Mouse (Mus musculus): Measurements from ENCODE around the gene Slc12a3. TPM values are rescaled to one million over a fixed set of nuclear protein-coding genes. Genes with fewer than 3 reads are reported as not detected.

Gene Slc12a3
- polyA plus RNA-seq, 1 experiment, result 0.22 TPM

- H3K4me1 ChIP-seq (ENCODE audit: control insufficient read depth, insufficient read depth, insufficient read length, low read length), result no peaks in the 10 kb centered on the region
- TF ChIP-seq POLR2A (IDR thresholded peaks at IDR 0.05; ENCODE audit: low read depth, low read length), result no peak
- TF ChIP-seq CTCF (IDR thresholded peaks at IDR 0.05; ENCODE audit: extremely low read depth, insufficient read length, insufficient replicate concordance, low read depth, low read length), result no peak
- H3K36me3 ChIP-seq (ENCODE audit: control insufficient read depth, insufficient read depth, low read length), result peaks cover 11% of the 10 kb centered on the region
- no peak overlapping the region for H3K4me3 ChIP-seq (ENCODE audit: low read depth, low read length)
- no peaks in the 10 kb centered on the region for H3K27me3 ChIP-seq (ENCODE audit: control insufficient read depth, insufficient read depth, low read length)
- no peak overlapping the region for H3K27ac ChIP-seq (ENCODE audit: insufficient read depth, low read depth, low read length)
- 68% methylated on average over 2 of the region's 2 CpGs for WGBS
Measured at GRCm38 (mm10) chr8:94314069-94314468, 14.9 kb upstream of the Slc12a3 start.

- no peaks in the 10 kb centered on the region for H3K4me1 ChIP-seq (ENCODE audit: control insufficient read depth, insufficient read depth, insufficient read length, low read length)
- no peak overlapping the region for H3K27ac ChIP-seq (ENCODE audit: insufficient read depth, low read depth, low read length)
- TF ChIP-seq CTCF (IDR thresholded peaks at IDR 0.05; ENCODE audit: extremely low read depth, insufficient read length, insufficient replicate concordance, low read depth, low read length) (no peak), POLR2A (IDR thresholded peaks at IDR 0.05; ENCODE audit: low read depth, low read length) (no peak)
- peaks cover 4% of the 10 kb centered on the region; the same call in 1 of the 2 replicates for H3K36me3 ChIP-seq (ENCODE audit: control insufficient read depth, insufficient read depth, low read length)
- WGBS, result 90% methylated on average over 2 of the region's 2 CpGs
- H3K27me3 ChIP-seq (ENCODE audit: control insufficient read depth, insufficient read depth, low read length), result no peaks in the 10 kb centered on the region
- H3K4me3 ChIP-seq (ENCODE audit: low read depth, low read length), result no peak overlapping the region
Measured at GRCm38 (mm10) chr8:94317249-94317648, 11.8 kb upstream of the Slc12a3 start.

GRCm38 (mm10) chr8:94317691-94318090, 11.3 kb upstream of the Slc12a3 start:
- Histone ChIP-seq H3K36me3 (ENCODE audit: control insufficient read depth, insufficient read depth, low read length) (peaks cover 3% of the 10 kb centered on the region; the same call in 1 of the 2 replicates), H3K27ac (ENCODE audit: insufficient read depth, low read depth, low read length) (no peak overlapping the region), H3K27me3 (ENCODE audit: control insufficient read depth, insufficient read depth, low read length) (no peaks in the 10 kb centered on the region), H3K4me1 (ENCODE audit: control insufficient read depth, insufficient read depth, insufficient read length, low read length) (no peaks in the 10 kb centered on the region), H3K4me3 (ENCODE audit: low read depth, low read length) (no peak overlapping the region)
- whole genome bisulfite sequencing, result 94% methylated on average over 2 of the region's 2 CpGs
- no peak for TF ChIP-seq CTCF (IDR thresholded peaks at IDR 0.05; ENCODE audit: extremely low read depth, insufficient read length, insufficient replicate concordance, low read depth, low read length)
- no peak for TF ChIP-seq POLR2A (IDR thresholded peaks at IDR 0.05; ENCODE audit: low read depth, low read length)

GRCm38 (mm10) chr8:94320036-94320435, 9.0 kb upstream of the Slc12a3 start:
- H3K27me3 ChIP-seq (ENCODE audit: control insufficient read depth, insufficient read depth, low read length), result no peaks in the 10 kb centered on the region
- no peak overlapping the region for H3K4me3 ChIP-seq (ENCODE audit: low read depth, low read length)
- WGBS, result 81% methylated on average over 2 of the region's 2 CpGs
- H3K27ac ChIP-seq (ENCODE audit: insufficient read depth, low read depth, low read length), result no peak overlapping the region
- peaks cover 2% of the 10 kb centered on the region; the same call in 1 of the 2 replicates for H3K36me3 ChIP-seq (ENCODE audit: control insufficient read depth, insufficient read depth, low read length)
- no peaks in the 10 kb centered on the region for H3K4me1 ChIP-seq (ENCODE audit: control insufficient read depth, insufficient read depth, insufficient read length, low read length)
- TF ChIP-seq POLR2A (IDR thresholded peaks at IDR 0.05; ENCODE audit: low read depth, low read length), result no peak
- no peak for TF ChIP-seq CTCF (IDR thresholded peaks at IDR 0.05; ENCODE audit: extremely low read depth, insufficient read length, insufficient replicate concordance, low read depth, low read length)

GRCm38 (mm10) chr8:94322083-94322482, 6.9 kb upstream of the Slc12a3 start:
- no peak overlapping the region for H3K4me3 ChIP-seq (ENCODE audit: low read depth, low read length)
- H3K4me1 ChIP-seq (ENCODE audit: control insufficient read depth, insufficient read depth, insufficient read length, low read length), result no peaks in the 10 kb centered on the region
- no peak overlapping the region for H3K27ac ChIP-seq (ENCODE audit: insufficient read depth, low read depth, low read length)
- WGBS, result 71% methylated on average over 4 of the region's 4 CpGs
- no peaks in the 10 kb centered on the region for H3K27me3 ChIP-seq (ENCODE audit: control insufficient read depth, insufficient read depth, low read length)
- no peak for TF ChIP-seq POLR2A (IDR thresholded peaks at IDR 0.05; ENCODE audit: low read depth, low read length)
- TF ChIP-seq CTCF (IDR thresholded peaks at IDR 0.05; ENCODE audit: extremely low read depth, insufficient read length, insufficient replicate concordance, low read depth, low read length), result no peak
- no peaks in the 10 kb centered on the region for H3K36me3 ChIP-seq (ENCODE audit: control insufficient read depth, insufficient read depth, low read length)

- no peaks in the 10 kb centered on the region for H3K36me3 ChIP-seq (ENCODE audit: control insufficient read depth, insufficient read depth, low read length)
- no peaks in the 10 kb centered on the region for H3K27me3 ChIP-seq (ENCODE audit: control insufficient read depth, insufficient read depth, low read length)
- TF ChIP-seq CTCF (IDR thresholded peaks at IDR 0.05; ENCODE audit: extremely low read depth, insufficient read length, insufficient replicate concordance, low read depth, low read length) (no peak), POLR2A (IDR thresholded peaks at IDR 0.05; ENCODE audit: low read depth, low read length) (no peak)
- H3K4me3 ChIP-seq (ENCODE audit: low read depth, low read length), result no peak overlapping the region
- no peaks in the 10 kb centered on the region for H3K4me1 ChIP-seq (ENCODE audit: control insufficient read depth, insufficient read depth, insufficient read length, low read length)
- 81% methylated on average over 6 of the region's 6 CpGs for WGBS
- H3K27ac ChIP-seq (ENCODE audit: insufficient read depth, low read depth, low read length), result no peak overlapping the region
Measured at GRCm38 (mm10) chr8:94323041-94323440, 6.0 kb upstream of the Slc12a3 start.

- H3K27me3 ChIP-seq (ENCODE audit: control insufficient read depth, insufficient read depth, low read length), result no peaks in the 10 kb centered on the region
- 48% methylated on average over 12 of the region's 12 CpGs for WGBS
- no peak overlapping the region for H3K4me3 ChIP-seq (ENCODE audit: low read depth, low read length)
- H3K36me3 ChIP-seq (ENCODE audit: control insufficient read depth, insufficient read depth, low read length), result no peaks in the 10 kb centered on the region
- no peak for TF ChIP-seq POLR2A (IDR thresholded peaks at IDR 0.05; ENCODE audit: low read depth, low read length)
- no peak for TF ChIP-seq CTCF (IDR thresholded peaks at IDR 0.05; ENCODE audit: extremely low read depth, insufficient read length, insufficient replicate concordance, low read depth, low read length)
- no peak overlapping the region for H3K27ac ChIP-seq (ENCODE audit: insufficient read depth, low read depth, low read length)
- no peaks in the 10 kb centered on the region for H3K4me1 ChIP-seq (ENCODE audit: control insufficient read depth, insufficient read depth, insufficient read length, low read length)
Measured at GRCm38 (mm10) chr8:94324071-94324470, 4.9 kb upstream of the Slc12a3 start.
